9 mouse cellular contexts compared by ENCODE assay signal in the genomic region with DNA sequence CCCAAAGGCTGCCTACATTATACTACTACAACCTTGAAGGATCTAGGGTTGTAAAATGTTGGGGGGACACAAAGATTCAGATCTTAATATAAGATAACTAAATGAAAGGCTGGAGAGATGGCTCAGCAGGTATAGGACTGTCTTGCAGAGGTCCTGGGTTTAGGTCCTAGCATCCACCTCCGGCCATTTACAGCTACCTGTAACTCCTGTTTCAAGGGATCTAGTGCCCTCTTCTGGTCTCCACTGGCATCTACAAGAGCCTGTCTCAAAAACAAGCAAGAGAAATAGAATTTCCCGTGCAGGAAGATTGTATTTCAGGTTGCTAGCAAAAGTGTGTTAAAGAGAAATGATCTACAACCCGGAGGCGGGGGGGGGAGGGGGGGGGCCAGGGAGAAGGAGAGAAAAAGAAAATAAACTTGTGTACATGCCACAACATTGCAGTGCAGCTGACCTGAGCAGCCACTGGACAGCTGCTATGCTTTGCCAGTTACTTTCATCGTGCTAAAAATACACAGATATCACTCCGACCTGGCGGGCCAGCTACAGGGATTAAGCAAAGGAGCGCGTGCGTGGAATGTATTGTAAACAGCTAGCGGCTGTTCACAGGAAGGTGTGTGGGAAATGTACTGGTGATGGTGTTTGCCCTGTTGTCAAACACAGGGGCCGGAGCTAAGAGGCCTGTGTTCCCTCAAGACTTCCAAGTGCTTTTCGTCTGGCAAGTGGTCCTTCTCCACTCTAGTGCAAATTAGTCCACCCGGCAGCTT. TPM values are rescaled to one million over a fixed set of nuclear protein-coding genes. Genes with fewer than 3 reads are reported as not detected.
DNase-seq lines count a peak whose midpoint lies in the region; ATAC-seq and TF ChIP-seq lines count a peak whose summit lies in the region.
"Had no signal": no experiment of that assay in that cellular context is flagged by ENCODE, and none has a peak within 500 bp of the region (broad histone marks: within the 10 kb centered on the region; RNA-seq: fewer than 3 reads in every experiment).

No protein-coding gene starts in this region.

- H3K4me3 ChIP-seq in layer of hippocampus, adult 2 months, result no peak overlapping the region
- H3K4me3 ChIP-seq in embryonic facial prominence, embryonic 15.5 days (replicated peaks), result no peak overlapping the region; the same call in 1 of the 2 replicates
- no peak overlapping the region for H3K4me3 ChIP-seq in kidney, adult 2 months (ENCODE audit: insufficient read depth, low read depth, low read length)
- no peak overlapping the region for H3K4me3 ChIP-seq in lung, embryonic 16.5 days (ENCODE audit: low read length)
- H3K4me3 ChIP-seq in forebrain, embryonic 11.5 days (ENCODE audit: low read depth, low read length), result no peak overlapping the region

- no peak for DNase-seq in layer of hippocampus, adult 2 months (ENCODE audit: low spot score in 2 of 2)
- no peak for DNase-seq in layer of hippocampus, adult 9-10 months (ENCODE audit: low spot score)
- no peak for DNase-seq in Patski (ENCODE audit: low read depth, low spot score)
- peak; percentile 79 for DNase-seq in kidney, adult 2 months
- DNase-seq in thymus, postnatal 25 days, result peak; percentile 67
- DNase-seq in forebrain, embryonic 11.5 days (ENCODE audit: low spot score), result no peak

- WGBS in embryonic facial prominence, embryonic 15.5 days, result 22% methylated on average over 14 of the region's 14 CpGs
- WGBS in kidney, adult 2 months, result 20% methylated on average over 14 of the region's 14 CpGs
- 10% methylated on average over 14 of the region's 14 CpGs for WGBS in lung, embryonic 16.5 days
- WGBS in forebrain, embryonic 11.5 days, result 42% methylated on average over 14 of the region's 14 CpGs

- no peak for ATAC-seq in Patski
- ATAC-seq in embryonic facial prominence, embryonic 15.5 days (ENCODE audit: insufficient number of reproducible peaks, low FRiP score, low TSS enrichment, low read depth), result no peak
- ATAC-seq in lung, embryonic 16.5 days (ENCODE audit: low read depth), result no peak
- no peak for ATAC-seq in forebrain, embryonic 11.5 days (replicated peaks; ENCODE audit: low FRiP score)

- peak; percentile 79 for TF ChIP-seq CTCF in layer of hippocampus, adult 2 months (conservative IDR thresholded peaks at IDR 0.05)
- peak; percentile 86 for TF ChIP-seq CTCF in Patski (IDR thresholded peaks at IDR 0.05)
- peak; percentile 60 for TF ChIP-seq CTCF in kidney, adult 2 months (conservative IDR thresholded peaks at IDR 0.05; ENCODE audit: insufficient read depth, insufficient read length, low read depth, low read length)

- no peak for TF ChIP-seq POLR2A in kidney, adult 2 months (IDR thresholded peaks at IDR 0.05; ENCODE audit: low read depth, low read length)

- no peaks in the 10 kb centered on the region for H3K27me3 ChIP-seq in Patski
- no peaks in the 10 kb centered on the region for H3K27me3 ChIP-seq in embryonic facial prominence, embryonic 15.5 days
- no peaks in the 10 kb centered on the region for H3K27me3 ChIP-seq in kidney, adult 2 months (replicated peaks; ENCODE audit: control insufficient read depth, insufficient read depth, low read length)
- H3K27me3 ChIP-seq in lung, embryonic 16.5 days (ENCODE audit: control insufficient read depth, insufficient read depth, low read depth, low read length), result no peaks in the 10 kb centered on the region
- no peaks in the 10 kb centered on the region for H3K27me3 ChIP-seq in forebrain, embryonic 11.5 days (ENCODE audit: control insufficient read depth, insufficient read depth, low read length)

- CTCF ChIA-PET in Patski (lab: Charles Lee), result interaction anchor here (0.9 to 3.2 kb wide), 10 partner anchors 46 to 248 kb away, joined by 3 to 15 read pairs (median 4); no protein-coding TSS in a partner anchor

- H3K9me3 ChIP-seq in embryonic facial prominence, embryonic 15.5 days (replicated peaks), result no peaks in the 10 kb centered on the region
- H3K9me3 ChIP-seq in lung, embryonic 16.5 days (ENCODE audit: control insufficient read depth, low read length), result no peaks in the 10 kb centered on the region
- H3K9me3 ChIP-seq in forebrain, embryonic 11.5 days (ENCODE audit: control insufficient read depth, low read length), result no peaks in the 10 kb centered on the region

- in situ Hi-C loops in Patski (cut with MboI; ENCODE audit: low pct_unique_long_range_greater_than_20kb), result loop anchor here (5.0 to 10.0 kb wide), 3 partner anchors 65 to 133 kb away; no protein-coding TSS in a partner anchor

- H3K36me3 ChIP-seq in embryonic facial prominence, embryonic 15.5 days, result no peaks in the 10 kb centered on the region
- no peaks in the 10 kb centered on the region for H3K36me3 ChIP-seq in kidney, adult 2 months (ENCODE audit: control insufficient read depth, insufficient read depth, low read length)
- no peaks in the 10 kb centered on the region for H3K36me3 ChIP-seq in lung, embryonic 16.5 days (ENCODE audit: control insufficient read depth, insufficient read depth, low read length)
- H3K36me3 ChIP-seq in forebrain, embryonic 11.5 days (ENCODE audit: control insufficient read depth, insufficient read depth, low read length), result no peaks in the 10 kb centered on the region

- no peak overlapping the region for H3K27ac ChIP-seq in layer of hippocampus, adult 2 months
- H3K27ac ChIP-seq in embryonic facial prominence, embryonic 15.5 days (replicated peaks), result peak overlapping the region; percentile 2; the same call in 1 of the 2 replicates
- peak overlapping the region; percentile 19; the same call in 1 of the 2 replicates for H3K27ac ChIP-seq in kidney, adult 2 months (ENCODE audit: insufficient read depth, low read depth, low read length)
- H3K27ac ChIP-seq in lung, embryonic 16.5 days (ENCODE audit: low read length), result no peak overlapping the region
- H3K27ac ChIP-seq in forebrain, embryonic 11.5 days (ENCODE audit: low read depth, low read length), result no peak overlapping the region

- H3K9ac ChIP-seq in embryonic facial prominence, embryonic 15.5 days, result no peak overlapping the region
- 0 out of 2 replicates have a peak overlapping the region, but pooled peaks have one; percentile 6 for H3K9ac ChIP-seq in lung, embryonic 16.5 days (ENCODE audit: low read length)
- H3K9ac ChIP-seq in forebrain, embryonic 11.5 days (ENCODE audit: low read length), result no peak overlapping the region

- H3K4me2 ChIP-seq in embryonic facial prominence, embryonic 15.5 days (replicated peaks), result no peak overlapping the region
- H3K4me2 ChIP-seq in lung, embryonic 16.5 days (ENCODE audit: low read depth, low read length), result peak overlapping the region; percentile 15
- no peak overlapping the region for H3K4me2 ChIP-seq in forebrain, embryonic 11.5 days (ENCODE audit: low read depth, low read length, severe bottlenecking)

- POLR2A ChIA-PET in Patski (lab: Charles Lee), result interaction anchor here (0.5 to 1.5 kb wide), 3 partner anchors 16 to 79 kb away, joined by 3 to 5 read pairs (median 3); no protein-coding TSS in a partner anchor

- H3K4me1 ChIP-seq in embryonic facial prominence, embryonic 15.5 days, result peaks cover 13% of the 10 kb centered on the region
- peaks cover 7% of the 10 kb centered on the region; the same call in 1 of the 2 replicates for H3K4me1 ChIP-seq in kidney, adult 2 months (ENCODE audit: control insufficient read depth, insufficient read depth, low read length)
- peaks cover 14% of the 10 kb centered on the region for H3K4me1 ChIP-seq in lung, embryonic 16.5 days (replicated peaks; ENCODE audit: control insufficient read depth, insufficient read depth, low read length)
- no peaks in the 10 kb centered on the region for H3K4me1 ChIP-seq in forebrain, embryonic 11.5 days (replicated peaks; ENCODE audit: control insufficient read depth, insufficient read depth, low read length)

RNA-seq across cellular contexts. Expression of a gene that starts 8.3 kb away (rescaled TPM):
- total RNA-seq in layer of hippocampus, adult 2 months (2021), result 10 to 100 TPM; 17.8 to 19.6 TPM
- polyA plus RNA-seq in Patski (2021), result 8.1 TPM
- polyA plus RNA-seq in embryonic facial prominence, embryonic 15.5 days (2015; fragmentation: Nextera tagmentation; extraction: Ambion mirVana), result 19.4 and 21.2 TPM in 2 replicates
- 9.9 and 12.7 TPM in 2 replicates for polyA plus RNA-seq in kidney, adult 2 months (2012; rRNA removed)
- polyA plus RNA-seq in lung, embryonic 16.5 days (2015; fragmentation: Nextera tagmentation; extraction: Ambion mirVana), result 12.4 and 14.5 TPM in 2 replicates
- polyA plus RNA-seq in forebrain, embryonic 11.5 days (2014; fragmentation: Nextera tagmentation; extraction: Ambion mirVana), result 7.3 and 9.3 TPM in 2 replicates

RNA-seq across cellular contexts. Expression of a gene that starts 13.1 kb away (rescaled TPM):
- total RNA-seq in layer of hippocampus, adult 2 months (2021), result not detected
- 0.32 TPM for polyA plus RNA-seq in Patski (2021)
- 4.7 and 11.2 TPM in 2 replicates for polyA plus RNA-seq in embryonic facial prominence, embryonic 15.5 days (2015; fragmentation: Nextera tagmentation; extraction: Ambion mirVana)
- polyA plus RNA-seq in kidney, adult 2 months (2012; rRNA removed), result 0.06 and 0.08 TPM in 2 replicates
- polyA plus RNA-seq in lung, embryonic 16.5 days (2015; fragmentation: Nextera tagmentation; extraction: Ambion mirVana), result 3.9 and 7.4 TPM in 2 replicates
- polyA plus RNA-seq in forebrain, embryonic 11.5 days (2014; fragmentation: Nextera tagmentation; extraction: Ambion mirVana), result not detected in 2 replicates
- total RNA-seq: heart, postnatal 36 days had no signal

RNA-seq across cellular contexts. Expression of a gene that starts 45.1 kb away (rescaled TPM):
- 10 to 100 TPM; 11.0 to 13.5 TPM for total RNA-seq in layer of hippocampus, adult 2 months (2021)
- polyA plus RNA-seq in Patski (2021), result 20.5 TPM
- 16.8 and 17.3 TPM in 2 replicates for polyA plus RNA-seq in embryonic facial prominence, embryonic 15.5 days (2015; fragmentation: Nextera tagmentation; extraction: Ambion mirVana)
- 63.2 and 90.6 TPM in 2 replicates for polyA plus RNA-seq in kidney, adult 2 months (2012; rRNA removed)
- polyA plus RNA-seq in lung, embryonic 16.5 days (2015; fragmentation: Nextera tagmentation; extraction: Ambion mirVana), result 18.2 and 19.3 TPM in 2 replicates
- polyA plus RNA-seq in forebrain, embryonic 11.5 days (2014; fragmentation: Nextera tagmentation; extraction: Ambion mirVana), result 9.6 and 9.8 TPM in 2 replicates

Comparison
In these comparisons a context has a peak if more than half of its experiments do, and no peak if none do; other contexts are left out.
1. DNase-seq: peak in kidney, adult 2 months (single experiment) and thymus, postnatal 25 days (single experiment); none in layer of hippocampus, adult 2 months (0 of 2), layer of hippocampus, adult 9-10 months (single experiment), Patski (single experiment) and forebrain, embryonic 11.5 days (single experiment).
2. H3K27ac ChIP-seq: peak in embryonic facial prominence, embryonic 15.5 days (single experiment) and kidney, adult 2 months (single experiment); none in layer of hippocampus, adult 2 months (single experiment), lung, embryonic 16.5 days (single experiment) and forebrain, embryonic 11.5 days (single experiment).
3. Peak in every context shown above with its lines, with median percentiles within 50 percentile points of each other: CTCF ChIP-seq.